Mouse (Mus musculus) bone marrow, adult 2 months (tissue): Measurements from ENCODE around the gene Vgll4. TPM values are rescaled to one million over a fixed set of nuclear protein-coding genes. Genes with fewer than 3 reads are reported as not detected.

Experiments
- H3K27ac ChIP-seq: fragments of 200-500 bp; 2 replicates; pipeline ENCODE4 v1.5.1; 2012; ENCODE audit warnings: low read depth, mild to moderate bottlenecking, control low read depth, inconsistent platforms, low read length; ENCODE audit not compliant: control insufficient read depth, poor library complexity, insufficient read depth
- H3K4me1 ChIP-seq: fragments of 200-500 bp; 2 replicates; pipeline ENCODE4 v1.6.1; 2011; ENCODE audit warnings: low read length; ENCODE audit not compliant: control insufficient read depth, insufficient read depth
- H3K4me3 ChIP-seq: fragments of 200-500 bp; replicated peaks from 2 replicates; pipeline ENCODE3; 2011; ENCODE audit warnings: mild to moderate bottlenecking, low read depth, low read length, control low read depth; ENCODE audit not compliant: control insufficient read depth
- CTCF ChIP-seq: fragments of 200-500 bp; IDR thresholded peaks from 2 replicates; pipeline ENCODE4 v1.5.1; 2011; ENCODE audit warnings: low read length, control low read depth; ENCODE audit not compliant: control insufficient read depth, insufficient read depth
- POLR2A ChIP-seq: fragments of 200-500 bp; IDR thresholded peaks from 2 replicates; pipeline ENCODE4 v1.6.1; 2011; ENCODE audit warnings: low read depth, mild to moderate bottlenecking, control low read depth, low read length, borderline replicate concordance; ENCODE audit not compliant: control insufficient read depth
- WGBS: fragments of 180-500 bp; shearing (Covaris S2); methylation state at CpG from one replicate; pipeline ENCODE4 v1.1.7; 2018; 5-methylcytosine and 5-hydroxymethylcytosine counted together
- polyA plus RNA-seq: library from polyadenylated mRNA; stranded (reverse); fragments of >200 nt; gene quantifications from 2 replicates; pipeline ENCODE4 v1.2.4, GENCODE M21; 2011; ENCODE audit warnings: low replicate concordance; ENCODE audit not compliant: missing spikeins, insufficient read depth, insufficient read length

Vgll4 gene
- polyA plus RNA-seq: 5.4 and 9.9 TPM in 2 replicates

DNA sequence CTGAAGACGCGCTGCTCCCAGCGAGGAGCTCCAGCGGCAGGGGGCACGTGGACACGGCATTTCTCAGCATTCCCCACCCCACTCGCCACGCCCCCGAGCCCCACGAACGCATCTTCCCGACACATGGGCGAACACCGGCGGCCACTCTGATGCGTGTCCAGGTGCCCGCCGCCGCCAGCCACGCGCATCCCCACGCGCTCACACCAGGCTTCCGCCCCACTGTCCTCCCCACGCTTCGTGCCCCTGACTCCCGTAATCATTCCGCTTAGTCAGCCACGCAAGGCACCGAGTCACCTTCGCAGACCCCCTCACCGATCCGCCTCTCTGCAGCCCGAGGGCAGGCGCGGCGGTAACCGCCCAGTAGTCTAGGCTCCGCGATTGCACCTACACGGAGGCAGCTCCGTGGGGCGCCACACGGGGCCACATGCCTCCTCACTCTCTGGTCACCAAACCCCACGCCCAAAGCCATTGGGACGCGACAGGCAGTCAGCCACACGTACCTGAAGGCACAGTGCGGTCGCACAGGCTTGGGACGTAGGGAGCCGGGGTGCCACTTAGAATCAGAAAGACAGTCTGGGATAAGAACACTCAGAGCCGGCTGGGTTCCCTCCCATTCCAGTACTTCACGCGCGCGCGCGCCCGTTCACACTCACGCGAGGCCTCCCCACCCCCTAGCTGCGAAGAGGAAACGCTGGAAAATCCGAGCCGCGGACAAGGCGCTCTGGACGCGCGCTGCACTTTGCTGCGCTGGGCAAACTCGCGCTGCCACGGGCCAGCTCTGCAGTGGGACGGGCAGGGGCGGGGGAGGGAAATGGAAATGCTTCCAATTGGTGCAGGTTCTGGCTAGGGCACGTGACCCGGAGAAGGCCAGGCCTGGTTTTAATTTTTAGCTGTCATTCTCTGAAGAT lies at the start of gene Vgll4:
TSS of gene Vgll4 (minus strand) at position 782 of the 908 bp plus-strand sequence.
- no peak within 1 kb of the TSS; the same call in 1 of the 2 replicates for H3K27ac ChIP-seq
- H3K4me3 ChIP-seq: peak within 1 kb of the TSS; percentile 56
- H3K4me1 ChIP-seq: peaks cover 3% of the 10 kb centered on the region; the same call in 1 of the 2 replicates
- 1% methylated on average over 79 of the region's 79 CpGs for WGBS
- TF ChIP-seq CTCF (no peak), POLR2A (no peak)

DNA sequence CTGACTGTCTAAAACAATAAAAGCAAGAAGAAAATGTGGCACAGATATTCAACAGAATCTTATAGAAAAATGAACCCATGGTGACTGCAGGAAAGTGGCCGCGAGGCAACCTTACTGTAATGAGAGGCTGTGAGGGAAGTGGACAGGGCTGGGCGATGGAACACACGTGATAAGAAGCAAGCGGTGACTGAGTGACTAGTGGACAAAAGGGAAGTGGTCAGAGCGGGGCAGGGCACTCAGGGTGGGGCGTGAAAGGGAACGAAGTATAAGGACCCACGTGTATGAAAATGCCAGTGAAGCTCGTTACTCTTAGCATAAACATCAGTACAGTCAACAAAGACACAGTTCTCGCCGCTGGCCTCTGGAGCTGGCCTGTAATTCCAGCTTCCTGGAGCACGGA lies 45.7 kb upstream of the Vgll4 start:
- Histone ChIP-seq H3K27ac (no peak overlapping the region), H3K4me1 (no peaks in the 10 kb centered on the region), H3K4me3 (no peak overlapping the region)
- WGBS: 52% methylated on average over 13 of the region's 13 CpGs
- TF ChIP-seq CTCF: no peak
- TF ChIP-seq POLR2A: no peak

DNA sequence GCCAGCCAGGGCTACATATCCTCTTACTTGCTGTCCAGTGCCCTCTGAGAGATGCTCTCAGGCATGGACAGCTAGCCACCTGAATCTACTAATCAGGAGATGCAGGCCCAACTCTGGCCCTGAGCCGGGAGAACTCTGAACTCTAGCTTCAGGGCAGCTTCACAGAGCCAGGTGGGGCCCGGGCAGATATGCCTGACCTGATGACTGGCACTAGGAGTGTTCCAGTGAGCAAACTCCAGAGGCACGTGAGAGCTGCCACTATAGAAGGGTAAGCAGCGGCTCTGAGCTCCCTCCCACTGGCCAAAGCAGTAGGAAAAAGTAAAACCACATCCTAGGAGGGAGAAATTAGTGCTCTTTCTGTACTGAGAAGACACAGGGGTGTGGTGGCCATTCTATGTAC lies 43.8 kb upstream of the Vgll4 start:
- TF ChIP-seq CTCF: no peak
- no peak for TF ChIP-seq POLR2A
- H3K4me3 ChIP-seq: no peak overlapping the region
- no peaks in the 10 kb centered on the region for H3K4me1 ChIP-seq
- no peak overlapping the region for H3K27ac ChIP-seq
- 83% methylated on average over 4 of the region's 4 CpGs for WGBS

DNA sequence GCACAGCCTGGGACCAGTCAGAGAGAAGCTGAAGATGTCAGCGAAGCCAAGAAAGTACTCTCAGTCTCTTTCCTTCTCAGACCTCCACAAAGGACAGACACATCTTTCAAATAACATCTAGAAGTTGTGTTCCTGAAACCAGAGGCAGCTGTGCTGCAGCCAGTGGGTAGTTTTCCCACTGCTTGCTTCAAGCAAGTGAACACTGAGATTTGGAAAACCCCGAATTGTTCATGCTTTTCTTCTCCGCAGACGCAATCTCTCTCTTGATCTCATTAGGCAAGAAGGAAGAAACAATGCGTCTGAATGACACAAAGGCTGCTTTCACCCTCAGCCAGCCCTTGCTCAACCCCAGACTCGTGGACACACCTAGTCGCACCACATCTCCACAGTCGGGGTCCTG lies 42.0 kb upstream of the Vgll4 start:
- TF ChIP-seq CTCF (no peak), POLR2A (no peak)
- 82% methylated on average over 8 of the region's 8 CpGs for WGBS

DNA sequence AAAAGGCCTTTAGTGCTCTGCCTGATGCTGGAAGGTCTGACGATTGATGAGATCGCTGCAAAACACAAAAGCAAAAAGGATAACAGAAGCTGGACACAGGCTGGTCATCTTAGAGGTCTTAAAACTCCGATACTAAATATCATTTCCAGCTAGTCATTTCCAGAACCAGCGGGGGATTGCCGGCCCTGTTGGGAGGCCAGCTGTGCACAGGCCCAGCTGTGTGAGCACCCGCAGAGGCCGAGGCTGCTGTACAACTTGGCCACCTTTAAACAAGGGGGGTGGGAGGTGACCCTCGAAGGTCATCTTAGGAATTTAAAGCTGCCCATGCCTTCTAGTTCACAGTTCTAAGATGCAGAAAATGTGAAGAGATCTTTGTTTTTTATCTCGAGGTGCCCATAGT lies 41.0 kb upstream of the Vgll4 start:
- peaks cover 2% of the 10 kb centered on the region; the same call in 1 of the 2 replicates for H3K4me1 ChIP-seq
- 85% methylated on average over 9 of the region's 9 CpGs for WGBS
- TF ChIP-seq POLR2A (no peak), CTCF (no peak)
- H3K4me3 ChIP-seq: no peak overlapping the region
- H3K27ac ChIP-seq: no peak overlapping the region

More for the DNA sequence above, 42.0 kb upstream of the Vgll4 start:
- Histone ChIP-seq H3K4me3 (no peak overlapping the region), H3K4me1 (no peaks in the 10 kb centered on the region), H3K27ac (no peak overlapping the region)

DNA sequence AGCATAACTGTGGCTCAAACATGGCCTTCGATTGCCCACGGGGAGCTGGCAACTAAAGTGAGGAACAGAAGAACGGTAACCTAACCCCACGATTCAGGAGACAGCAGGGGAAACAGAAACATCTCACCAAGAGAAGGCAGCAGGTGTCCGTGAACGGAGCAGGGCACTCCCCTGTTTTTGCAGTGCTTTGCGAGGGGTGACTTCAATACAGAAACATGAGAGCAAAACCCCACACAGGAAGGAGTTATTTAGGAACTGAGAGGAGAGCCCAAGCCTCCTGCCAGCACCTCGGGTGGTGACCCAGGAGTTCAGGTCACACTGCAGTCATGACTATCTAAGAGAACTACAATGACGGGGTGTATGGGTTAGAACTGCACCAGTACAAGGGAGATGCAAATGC lies 40.5 kb upstream of the Vgll4 start:
- Histone ChIP-seq H3K4me1 (peaks cover 2% of the 10 kb centered on the region; the same call in 1 of the 2 replicates), H3K4me3 (no peak overlapping the region), H3K27ac (no peak overlapping the region)
- no peak for TF ChIP-seq POLR2A
- no peak for TF ChIP-seq CTCF
- WGBS: 89% methylated on average over 9 of the region's 9 CpGs

DNA sequence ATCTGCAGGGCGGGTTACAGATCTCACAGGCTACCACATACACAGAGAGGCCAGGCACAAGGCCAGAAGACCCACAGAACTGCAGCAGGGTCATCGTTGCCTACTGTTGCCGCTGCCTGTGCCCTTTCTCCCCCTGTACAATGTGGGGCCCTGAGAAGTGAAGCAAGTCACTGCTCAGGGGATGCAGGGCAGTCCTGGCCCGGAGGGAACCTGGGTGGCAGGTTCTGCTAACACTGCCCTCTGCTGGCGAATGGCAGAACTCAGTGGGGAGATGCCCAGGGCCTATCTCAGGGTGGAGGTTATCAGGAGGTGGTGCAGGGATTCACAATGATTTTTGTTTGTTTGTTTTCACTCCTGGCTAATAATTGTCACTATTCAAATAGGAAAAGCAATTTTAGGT lies 37.9 kb upstream of the Vgll4 start:
- Histone ChIP-seq H3K4me1 (peaks cover 2% of the 10 kb centered on the region; the same call in 1 of the 2 replicates), H3K4me3 (no peak overlapping the region), H3K27ac (no peak overlapping the region)
- WGBS: 28% methylated on average over 5 of the region's 5 CpGs
- TF ChIP-seq POLR2A (no peak), CTCF (peak; percentile 91)

DNA sequence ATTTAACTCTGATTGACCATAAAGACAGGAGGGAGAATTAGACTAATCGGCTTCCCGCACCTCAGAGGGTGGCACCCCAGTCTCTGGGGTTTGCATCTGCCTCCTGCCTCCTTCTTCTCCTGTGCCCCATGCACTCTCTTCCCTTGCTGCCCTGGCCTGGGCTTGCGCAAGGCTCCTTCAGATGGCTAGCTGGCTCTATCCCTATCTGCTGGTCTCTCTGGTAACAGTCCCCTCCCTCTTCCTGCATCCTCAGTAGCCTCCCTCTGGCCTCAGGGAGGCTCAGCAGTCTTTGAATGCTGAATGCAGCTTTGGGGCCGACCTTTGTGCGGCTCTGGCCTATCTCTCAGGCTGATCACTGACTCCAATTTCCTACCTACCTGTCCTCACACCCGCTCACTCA lies 37.2 kb upstream of the Vgll4 start:
- no peak overlapping the region for H3K4me3 ChIP-seq
- H3K4me1 ChIP-seq: peaks cover 2% of the 10 kb centered on the region; the same call in 1 of the 2 replicates
- TF ChIP-seq CTCF (no peak), POLR2A (no peak)
- WGBS: 76% methylated on average over 6 of the region's 6 CpGs
- H3K27ac ChIP-seq: no peak overlapping the region
